Mouse (Mus musculus): ENCODE results near the gene Tmem164.

Gene Tmem164

DNA sequence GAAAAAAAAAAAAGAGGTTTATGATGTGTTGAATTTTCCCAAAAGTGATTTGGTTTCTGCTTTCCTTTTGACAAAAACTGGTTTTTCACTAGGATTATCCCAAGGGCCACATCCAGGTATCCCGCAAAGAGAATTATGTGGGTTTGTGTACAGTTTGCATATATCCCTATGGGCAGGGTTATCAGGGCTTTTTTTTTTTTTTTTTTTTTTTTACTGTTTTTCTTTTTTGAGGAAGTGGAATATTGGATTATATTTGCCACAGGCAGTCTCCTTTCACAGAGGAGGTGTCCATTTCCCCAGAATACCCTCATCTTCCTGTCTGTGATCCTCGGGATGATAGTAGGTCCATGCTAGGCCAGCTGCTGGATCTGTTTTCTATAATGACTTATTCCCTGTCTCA is 148.1 kb downstream of the Tmem164 start:
- no peak for DNase-seq (ENCODE audit: low spot score)

DNA sequence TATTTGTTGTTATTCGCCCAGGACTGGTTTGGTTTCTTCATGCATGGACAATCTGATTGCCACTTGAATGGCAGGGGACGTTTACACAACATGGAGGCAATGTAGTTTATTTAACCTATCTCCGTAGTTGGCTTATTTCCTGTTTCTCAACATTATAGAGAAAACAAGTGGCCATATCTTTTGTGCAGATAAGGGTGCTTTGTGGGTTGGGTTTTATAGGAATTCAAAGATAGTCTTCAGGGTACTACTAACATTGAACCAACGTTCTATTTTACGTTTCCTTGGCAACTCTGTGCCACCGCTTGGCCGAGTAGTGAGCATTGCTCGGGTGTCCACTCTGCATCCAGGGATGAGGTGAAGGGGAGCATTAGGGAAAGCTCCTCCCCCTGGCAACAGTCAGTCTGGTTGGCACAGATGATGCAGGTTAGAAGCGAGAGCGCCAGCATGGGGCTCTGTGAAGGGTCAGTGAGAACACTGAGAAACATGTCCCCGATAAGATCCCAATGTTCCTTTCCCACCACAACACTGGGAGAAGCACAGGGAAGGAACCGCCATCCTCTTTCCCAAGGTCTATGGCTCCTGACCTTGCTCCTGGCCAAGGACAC is 148.8 kb downstream of the Tmem164 start:
- no peak for DNase-seq (ENCODE audit: low spot score)

DNA sequence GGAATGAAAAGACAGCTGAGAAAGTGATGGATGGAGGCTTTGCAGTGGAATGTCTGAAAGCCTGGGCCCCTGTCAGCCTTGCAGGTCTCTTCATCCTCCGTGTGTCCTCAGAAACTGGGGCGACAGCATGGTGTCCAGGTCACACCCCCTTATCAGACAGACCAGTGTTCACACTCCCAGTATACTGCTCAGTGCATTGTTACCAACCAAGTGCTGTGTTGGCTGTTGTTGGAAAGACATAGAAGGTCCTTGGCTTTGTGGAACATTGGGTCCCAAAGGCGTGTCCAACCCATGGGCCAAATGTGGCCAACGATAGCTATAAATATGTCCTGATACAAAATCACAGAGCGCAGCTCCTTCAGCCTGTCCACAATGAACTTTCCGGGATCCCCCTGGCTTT is 149.4 kb downstream of the Tmem164 start:
- DNase-seq (ENCODE audit: low spot score), result no peak

DNA sequence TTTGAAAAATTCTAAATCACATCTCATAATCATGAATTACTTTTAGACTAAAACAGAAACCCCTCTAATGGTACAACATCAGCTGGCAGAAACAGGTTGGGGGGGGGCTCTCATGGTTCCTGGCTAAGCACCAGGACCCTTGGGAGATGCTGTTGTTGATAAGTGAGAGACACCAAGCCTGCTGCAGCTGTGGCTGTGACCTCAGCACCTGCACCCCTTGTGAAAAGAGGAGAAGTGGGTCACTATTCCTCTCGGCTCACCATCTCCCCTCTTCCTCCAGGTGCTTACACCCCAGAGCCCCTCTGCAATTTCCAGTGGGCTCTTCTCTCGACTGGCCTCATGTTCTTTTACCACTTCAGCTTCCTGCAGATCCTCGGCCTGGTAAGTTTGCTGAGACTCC is 151.0 kb downstream of the Tmem164 start:
- DNase-seq (ENCODE audit: low spot score), result no peak

- no peak for DNase-seq (ENCODE audit: low spot score)
Observed at GRCm38 (mm10) chrX:142833164-142833796, 152.1 kb downstream of the Tmem164 start.

- no peak for DNase-seq (ENCODE audit: low spot score)
Observed at GRCm38 (mm10) chrX:142834807-142835206, 153.6 kb downstream of the Tmem164 start.

DNA sequence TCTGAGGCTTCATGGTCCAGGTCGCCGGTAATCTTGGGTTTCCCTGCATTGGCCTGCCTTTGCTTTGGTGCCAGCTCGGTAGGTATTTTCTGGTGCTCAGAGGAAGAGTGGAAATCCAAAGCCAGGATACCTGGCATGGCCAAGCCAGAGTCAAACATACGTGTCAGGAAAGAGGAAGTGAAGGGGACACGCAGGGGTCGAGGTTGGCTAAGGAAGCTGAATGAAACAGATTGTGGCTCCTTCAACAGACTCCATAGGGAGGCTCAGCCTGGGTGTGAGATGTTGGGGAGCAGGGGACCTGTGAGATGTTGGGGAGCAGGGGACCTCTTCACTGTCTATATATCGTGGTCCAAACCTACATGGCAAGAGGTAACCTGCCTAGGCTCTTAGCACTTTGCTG is 155.2 kb downstream of the Tmem164 start:
- no peak for DNase-seq (ENCODE audit: low spot score)

DNA sequence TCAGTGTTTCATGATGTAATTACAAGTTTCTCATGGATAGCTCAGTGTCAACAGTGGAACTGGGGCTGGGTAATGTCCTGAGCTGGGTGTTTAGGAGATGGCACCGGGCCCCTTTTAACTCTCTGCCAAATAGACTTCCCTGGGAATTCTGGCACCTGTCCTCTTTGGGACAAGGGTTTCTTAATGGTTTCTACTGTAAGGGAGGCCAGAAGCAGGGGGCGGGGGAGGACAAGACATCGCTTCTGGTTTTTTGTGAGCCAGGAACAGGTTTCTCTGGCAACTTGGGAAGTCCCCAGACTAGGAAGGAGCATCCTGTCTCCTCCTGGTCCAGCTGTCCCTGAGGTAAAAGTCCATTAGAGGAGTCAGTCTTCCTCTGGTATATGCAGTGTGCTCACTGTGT is 156.1 kb downstream of the Tmem164 start:
- DNase-seq (ENCODE audit: low spot score), result no peak

DNA sequence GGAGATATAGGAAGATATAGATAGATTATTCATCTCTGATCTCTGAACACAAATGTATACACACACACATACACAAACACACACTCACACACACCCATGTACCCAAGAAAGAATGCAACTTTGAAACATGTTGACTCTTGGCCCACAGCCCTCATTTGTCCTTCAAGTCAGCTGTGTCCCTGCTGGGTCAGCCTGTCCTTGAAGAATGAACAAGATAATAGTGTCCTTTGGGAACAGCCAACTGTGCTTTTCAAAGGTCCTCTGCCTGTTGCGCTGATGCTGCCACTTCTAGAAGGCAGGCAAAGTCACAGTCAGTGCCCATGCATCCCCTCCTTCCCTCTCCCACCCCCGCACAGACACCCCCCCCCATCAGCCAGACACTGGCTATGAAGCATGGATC is 157.6 kb downstream of the Tmem164 start:
- DNase-seq (ENCODE audit: low spot score), result no peak

- no peak for DNase-seq (ENCODE audit: low spot score)
Observed at GRCm38 (mm10) chrX:142839411-142839810, 158.2 kb downstream of the Tmem164 start.

DNA sequence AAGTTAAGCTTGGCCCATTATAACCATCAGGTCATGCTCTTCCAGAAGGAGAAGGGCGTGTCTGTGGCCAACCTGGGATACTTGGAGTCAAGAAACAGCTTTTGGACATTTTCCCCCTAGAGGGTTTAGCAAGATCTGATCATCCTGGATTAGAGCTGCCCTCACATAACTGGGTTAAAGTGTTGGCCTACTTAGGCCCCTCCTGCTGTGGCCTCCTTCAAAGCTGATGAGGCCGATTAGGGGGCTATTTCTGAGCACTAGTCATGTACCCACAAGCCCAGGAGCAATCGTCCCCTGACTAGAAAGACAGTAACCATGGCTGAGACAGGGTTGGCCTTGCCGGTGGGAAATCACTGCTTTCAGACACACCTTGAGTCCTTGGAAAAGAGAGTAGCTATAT is 160.7 kb downstream of the Tmem164 start:
- no peak for DNase-seq (ENCODE audit: low spot score)

DNA sequence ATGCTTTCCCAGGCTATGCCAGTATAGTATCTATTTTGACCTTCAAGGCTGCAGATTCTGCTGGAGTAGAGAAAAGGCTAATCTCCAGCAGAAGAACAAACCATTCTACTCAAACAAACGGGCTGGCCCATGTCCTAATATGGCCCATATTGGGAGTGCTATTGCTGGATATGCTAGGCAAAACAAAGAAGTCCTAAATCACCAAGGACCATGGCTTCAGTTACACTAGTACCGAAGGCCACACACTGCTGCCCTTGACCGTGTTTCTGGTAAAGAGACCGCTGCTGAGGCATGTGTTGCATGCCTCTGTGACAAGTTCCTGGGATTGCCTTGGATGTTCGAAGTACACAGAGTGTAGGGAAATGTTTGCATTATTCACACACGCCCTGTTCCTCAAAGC is 165.1 kb downstream of the Tmem164 start:
- no peak for DNase-seq (ENCODE audit: low spot score)

GRCm38 (mm10) chrX:142848032-142848431 is 166.8 kb downstream of the Tmem164 start:
- no peak for DNase-seq (ENCODE audit: low spot score)

- no peak for DNase-seq (ENCODE audit: low spot score)
Observed at GRCm38 (mm10) chrX:142869844-142870243, 188.6 kb downstream of the Tmem164 start.

- no peak for DNase-seq (ENCODE audit: low spot score)
Observed at GRCm38 (mm10) chrX:142882255-142882654, 201.0 kb downstream of the Tmem164 start.

DNA sequence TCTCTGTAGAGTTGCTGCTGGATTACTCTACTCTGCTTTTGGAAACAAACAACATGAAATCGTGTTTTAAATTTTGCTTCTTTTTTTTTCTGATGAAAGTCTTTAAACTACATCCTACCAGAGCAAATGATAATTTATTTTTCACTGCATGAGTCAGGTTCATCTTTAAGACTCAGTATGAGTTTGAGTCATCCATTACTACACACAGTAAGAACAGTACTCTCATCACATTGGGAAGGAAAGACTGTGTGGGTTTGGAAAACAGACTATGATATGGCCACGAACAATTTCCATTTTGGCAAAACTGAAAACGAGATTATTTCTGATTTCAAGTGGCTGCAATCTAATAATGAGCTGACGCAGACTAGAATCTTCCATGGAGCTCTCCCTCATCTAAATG is 202.4 kb downstream of the Tmem164 start:
- DNase-seq (ENCODE audit: low spot score), result no peak

GRCm38 (mm10) chrX:142885962-142886361 is 204.8 kb downstream of the Tmem164 start:
- DNase-seq (ENCODE audit: low spot score), result no peak

Measured in ovary, postnatal 14 days (tissue).